Mouse (Mus musculus) C2C12 (cell line): Measurements from ENCODE around the gene Fam217a. TPM values are rescaled to one million over a fixed set of nuclear protein-coding genes. Genes with fewer than 3 reads are reported as not detected.
"Not testable (repeated sequence)": the region's sequence is repeated elsewhere in the genome, so short reads cannot be mapped to it uniquely, and the experiment has no call there.

Experiments
- H3K27me3 ChIP-seq: one replicate; pipeline ENCODE4 v1.6.1; 2011; ENCODE audit not compliant: control insufficient read depth, insufficient read depth, insufficient read length
- H3K36me3 ChIP-seq: one replicate; pipeline ENCODE4 v1.6.1; 2011; ENCODE audit not compliant: control insufficient read depth, insufficient read depth
- H3K4me3 ChIP-seq: one replicate; pipeline ENCODE4 v1.5.1; 2011; ENCODE audit warnings: mild to moderate bottlenecking, control low read depth; ENCODE audit not compliant: poor library complexity, insufficient read depth, severe bottlenecking
- H3K79me2 ChIP-seq: one replicate; pipeline ENCODE4 v1.6.1; 2011; ENCODE audit not compliant: control insufficient read depth, insufficient read depth
- H3K79me3 ChIP-seq: one replicate; pipeline ENCODE4 v1.6.1; 2011; ENCODE audit warnings: low read depth, control low read depth
- H3ac ChIP-seq: one replicate; pipeline ENCODE3; 2011; ENCODE audit warnings: low read depth; ENCODE audit not compliant: control insufficient read depth, insufficient read length
- CTCF ChIP-seq: IDR thresholded peaks from one replicate; pipeline ENCODE4 v1.5.1; 2011; ENCODE audit not compliant: control insufficient read depth, insufficient read depth, insufficient read length
- MAX ChIP-seq: IDR thresholded peaks from one replicate; pipeline ENCODE4 v1.6.1; 2011; ENCODE audit warnings: mild to moderate bottlenecking, control low read depth
- polyA plus RNA-seq: library from polyadenylated mRNA; unstranded; fragments of >200 nt; fragmentation: generic; extraction: Trizol; gene quantifications from one replicate; pipeline ENCODE4 v1.2.1, GENCODE M21; 2012; ENCODE audit warnings: missing spikeins

The Fam217a gene
- polyA plus RNA-seq, 1 experiment: not detected

GRCm38 (mm10) chr13:34864420-34865169, 59.5 kb downstream of the Fam217a start:
- Histone ChIP-seq H3K79me2 (no peaks in the 10 kb centered on the region), H3K36me3 (no peaks in the 10 kb centered on the region), H3ac (no peak overlapping the region), H3K79me3 (no peaks in the 10 kb centered on the region), H3K27me3 (no peaks in the 10 kb centered on the region), H3K4me3 (no peak overlapping the region)
- TF ChIP-seq MAX (no peak), CTCF (peak; percentile 58)

GRCm38 (mm10) chr13:34861166-34861565, 62.9 kb downstream of the Fam217a start:
- H3K36me3 ChIP-seq, H3ac ChIP-seq, H3K79me3 ChIP-seq, H3K27me3 ChIP-seq, H3K4me3 ChIP-seq, H3K79me2 ChIP-seq: not testable (repeated sequence)

Other genes with a start within 250 kb of the Fam217a start
- gene Fam50b, start 189.5 kb downstream of the Fam217a start, polyA plus RNA-seq: not detected
- 8.5 TPM for gene Prpf4b, start 49.0 kb downstream of the Fam217a start, polyA plus RNA-seq
- not detected for gene 4933417A18Rik, start 99 bp upstream of the Fam217a start, polyA plus RNA-seq
- not detected for gene Eci3, start 39.5 kb upstream of the Fam217a start, polyA plus RNA-seq
- 61.8 TPM for gene Eci2, start 102.8 kb upstream of the Fam217a start, polyA plus RNA-seq